Mouse (Mus musculus) myocyte (in vitro differentiated cells): ENCODE results near the gene Cd180. TPM values are rescaled to one million over a fixed set of nuclear protein-coding genes. Genes with fewer than 3 reads are reported as not detected.
"Not testable (repeated sequence)": the region's sequence is repeated elsewhere in the genome, so short reads cannot be mapped to it uniquely, and the experiment has no call there.

Experiments used
- H3K27me3 ChIP-seq: one replicate; pipeline ENCODE4 v1.6.1; 2011; ENCODE audit not compliant: control insufficient read depth, insufficient read depth, insufficient read length
- H3K36me3 ChIP-seq: one replicate; pipeline ENCODE4 v1.6.1; 2011; ENCODE audit not compliant: control insufficient read depth, insufficient read depth
- H3K4me2 ChIP-seq: one replicate; pipeline ENCODE4 v1.6.1; 2011; ENCODE audit warnings: low read depth, control low read depth
- H3K4me3 ChIP-seq: one replicate; pipeline ENCODE4 v1.5.1; 2011; ENCODE audit warnings: mild to moderate bottlenecking, control low read depth, moderate library complexity
- H3K79me2 ChIP-seq: one replicate; pipeline ENCODE4 v1.6.1; 2011; ENCODE audit not compliant: control insufficient read depth, insufficient read depth
- H3ac ChIP-seq: one replicate; pipeline ENCODE4 v1.6.1; 2011; ENCODE audit not compliant: control insufficient read depth, insufficient read length
- CEBPB ChIP-seq: IDR thresholded peaks from 2 replicates; pipeline ENCODE4 v1.6.1; 2011; ENCODE audit warnings: mild to moderate bottlenecking, moderate library complexity; ENCODE audit not compliant: poor library complexity, insufficient read depth, severe bottlenecking
- E2F4 ChIP-seq: IDR thresholded peaks from one replicate; pipeline ENCODE4 v1.6.1; 2011; ENCODE audit warnings: mild to moderate bottlenecking, control low read depth, moderate library complexity; ENCODE audit not compliant: insufficient read depth
- MAX ChIP-seq: IDR thresholded peaks from one replicate; pipeline ENCODE4 v1.6.1; 2011; ENCODE audit warnings: low read depth, mild to moderate bottlenecking, control low read depth
- MYOD1 ChIP-seq, 3 experiments: IDR thresholded peaks; one replicate each; pipeline ENCODE4 v1.6.1; 2011; ENCODE audit warnings: control low read depth in 2 of 3, low read depth in 2 of 3, mild to moderate bottlenecking in 2 of 3, moderate library complexity in 1 of 3; ENCODE audit not compliant: insufficient read length in 2 of 3, control insufficient read depth in 1 of 3
- MYOG ChIP-seq, 3 experiments: IDR thresholded peaks; one replicate each; pipeline ENCODE4 v1.6.1; 2011; ENCODE audit warnings: control low read depth in 2 of 3, low read depth in 2 of 3, mild to moderate bottlenecking in 2 of 3; ENCODE audit not compliant: insufficient read length in 2 of 3, control insufficient read depth in 1 of 3, insufficient read depth in 1 of 3
- POLR2A ChIP-seq: IDR thresholded peaks from one replicate; pipeline ENCODE4 v1.6.1; 2011; ENCODE audit warnings: low read depth, mild to moderate bottlenecking, control low read depth, moderate library complexity; ENCODE audit not compliant: insufficient read length
- POLR2AphosphoS2 ChIP-seq: IDR thresholded peaks from one replicate; pipeline ENCODE4 v1.6.1; 2011; ENCODE audit warnings: low read depth, control low read depth; ENCODE audit not compliant: insufficient read length
- REST ChIP-seq: IDR thresholded peaks from one replicate; pipeline ENCODE4 v1.6.1; 2011; ENCODE audit warnings: mild to moderate bottlenecking, control low read depth, moderate library complexity; ENCODE audit not compliant: insufficient read depth, insufficient read length
- TCF12 ChIP-seq: IDR thresholded peaks from one replicate; pipeline ENCODE4 v1.6.1; 2011; ENCODE audit warnings: mild to moderate bottlenecking, control low read depth; ENCODE audit not compliant: poor library complexity, insufficient read depth, severe bottlenecking
- TCF3 ChIP-seq: IDR thresholded peaks from one replicate; pipeline ENCODE4 v1.6.1; 2011; ENCODE audit warnings: low read depth, control low read depth; ENCODE audit not compliant: insufficient read length
- USF1 ChIP-seq: IDR thresholded peaks from one replicate; pipeline ENCODE4 v1.6.1; 2011; ENCODE audit warnings: low read depth, mild to moderate bottlenecking, control low read depth, moderate library complexity
- polyA plus RNA-seq: library from polyadenylated mRNA; unstranded; fragments of >200 nt; fragmentation: generic; extraction: Trizol; gene quantifications from one replicate; pipeline ENCODE4 v1.2.1, GENCODE M21; 2012; ENCODE audit warnings: missing spikeins

The Cd180 gene
- polyA plus RNA-seq, 1 experiment, result 0.14 TPM

DNA sequence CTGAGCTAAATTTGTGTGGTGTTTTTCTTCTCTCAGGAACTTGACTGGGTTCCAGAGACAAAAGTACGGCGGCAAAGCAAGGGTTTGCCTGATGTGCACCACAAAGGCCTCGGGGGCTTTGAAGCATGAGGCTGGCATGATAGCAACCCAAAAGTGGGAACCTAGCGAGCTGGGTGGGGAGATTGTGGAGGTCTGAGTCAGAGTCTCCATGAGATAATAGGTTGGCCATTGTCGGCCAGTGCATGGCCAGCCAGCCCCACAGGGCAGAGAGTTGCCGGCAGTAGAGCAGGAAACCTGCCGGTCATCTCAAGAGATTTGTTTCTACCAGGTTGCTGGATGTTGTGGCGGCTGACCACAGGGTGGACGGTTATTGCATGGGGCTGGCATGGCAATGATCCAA lies 25.5 kb upstream of the Cd180 start:
- no peak overlapping the region for H3K4me3 ChIP-seq
- no peak overlapping the region for H3ac ChIP-seq
- no peaks in the 10 kb centered on the region for H3K36me3 ChIP-seq
- TF ChIP-seq REST, result no peak
- no peak for TF ChIP-seq TCF12
- 0 out of 2 replicates have a peak, but pooled peaks have one; percentile 28 for TF ChIP-seq CEBPB
- no peaks in the 10 kb centered on the region for H3K79me2 ChIP-seq
- H3K4me2 ChIP-seq, result peak overlapping the region; percentile 36
- no peaks in the 10 kb centered on the region for H3K27me3 ChIP-seq

DNA sequence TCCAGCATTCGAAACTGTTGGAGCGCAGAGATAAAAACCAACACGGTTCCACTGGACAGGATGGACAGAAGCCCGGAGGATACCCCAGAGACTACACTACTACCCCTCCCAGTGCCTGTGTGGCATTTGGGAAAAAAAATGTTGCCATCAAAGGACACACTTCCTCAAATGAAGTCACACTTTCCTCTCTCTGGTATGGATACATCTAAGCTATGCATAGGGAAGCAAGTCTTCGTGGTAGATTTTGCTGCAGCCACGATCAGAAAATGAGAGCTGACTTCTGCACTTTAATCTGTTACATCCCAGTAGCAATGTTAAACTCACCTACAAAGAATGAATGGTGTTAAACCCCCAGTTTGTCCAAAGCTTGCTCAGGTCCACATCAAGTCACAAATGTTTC lies 24.4 kb upstream of the Cd180 start:
- H3K4me2 ChIP-seq, result peak overlapping the region; percentile 47
- no peaks in the 10 kb centered on the region for H3K27me3 ChIP-seq
- TF ChIP-seq POLR2A (no peak), CEBPB (no peak), MYOG (IDR thresholded peaks at IDR 0.05; ENCODE audit: control insufficient read depth in 1 of 3, insufficient read depth in 1 of 3, insufficient read length in 2 of 3, low read depth in 2 of 3) (no peak)

DNA sequence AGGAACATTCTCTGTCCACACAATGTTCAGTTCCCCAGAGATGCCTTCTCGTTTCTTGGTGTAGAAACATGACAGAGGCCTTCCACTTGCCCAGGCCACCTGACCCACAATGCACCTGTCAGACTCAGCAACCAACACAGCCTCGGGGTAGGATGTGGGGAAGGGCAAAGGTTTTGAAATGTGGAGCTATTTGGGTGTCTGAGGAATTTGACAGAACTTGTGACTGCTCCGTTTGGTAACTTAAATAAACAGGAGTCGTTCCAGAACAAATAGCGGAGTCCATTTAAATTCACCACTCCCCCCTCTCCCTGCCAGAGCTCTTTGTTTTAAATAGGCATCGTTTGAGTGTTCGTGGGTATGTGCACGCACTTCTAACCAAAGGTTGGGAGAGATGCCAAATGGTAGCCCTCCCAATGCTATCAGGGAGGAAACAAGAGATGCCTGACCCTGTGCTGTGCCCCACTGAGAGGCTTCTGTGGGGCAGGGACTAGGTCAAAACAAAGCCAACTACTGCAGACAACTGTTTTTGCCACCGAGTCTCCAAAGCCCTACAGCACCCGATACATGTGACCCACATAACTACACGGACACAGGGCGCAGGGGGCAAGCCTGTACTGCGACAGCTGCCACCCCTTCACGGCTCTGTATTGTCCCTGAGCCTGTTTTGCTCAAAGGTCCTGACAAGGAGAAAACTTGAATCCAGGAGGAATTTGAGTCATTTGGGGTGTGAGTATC lies 23.7 kb upstream of the Cd180 start:
- no peak overlapping the region for H3K4me3 ChIP-seq
- no peak for TF ChIP-seq MAX
- peak; percentile 45 for TF ChIP-seq TCF3
- TF ChIP-seq MYOG (IDR thresholded peaks at IDR 0.05; ENCODE audit: control insufficient read depth in 1 of 3, insufficient read depth in 1 of 3, insufficient read length in 2 of 3, low read depth in 2 of 3), result peak; percentile 50 to 91 (median 75)
- TF ChIP-seq USF1, result no peak
- TF ChIP-seq POLR2AphosphoS2, result no peak
- TF ChIP-seq REST, result no peak
- peak in 2 of 3 experiments; percentile 65 to 86 for TF ChIP-seq MYOD1 (IDR thresholded peaks at IDR 0.05; ENCODE audit: control insufficient read depth in 1 of 3, insufficient read length in 2 of 3, low read depth in 2 of 3)
- peak; percentile 21 for TF ChIP-seq TCF12
- peak; percentile 22; the same call in 1 of the 2 replicates for TF ChIP-seq CEBPB
- no peak for TF ChIP-seq E2F4
- TF ChIP-seq POLR2A, result no peak
- H3K36me3 ChIP-seq, result no peaks in the 10 kb centered on the region
- no peaks in the 10 kb centered on the region for H3K79me2 ChIP-seq
- H3ac ChIP-seq, result no peak overlapping the region
- no peaks in the 10 kb centered on the region for H3K27me3 ChIP-seq
- peak overlapping the region; percentile 47 for H3K4me2 ChIP-seq

More for the DNA sequence above, 24.4 kb upstream of the Cd180 start:
- H3K36me3 ChIP-seq, result no peaks in the 10 kb centered on the region
- H3ac ChIP-seq, result no peak overlapping the region
- H3K4me3 ChIP-seq, result no peak overlapping the region
- no peaks in the 10 kb centered on the region for H3K79me2 ChIP-seq

GRCm38 (mm10) chr13:102670503-102670902 lies 22.9 kb upstream of the Cd180 start:
- no peaks in the 10 kb centered on the region for H3K79me2 ChIP-seq
- no peaks in the 10 kb centered on the region for H3K36me3 ChIP-seq
- no peaks in the 10 kb centered on the region for H3K27me3 ChIP-seq
- H3ac ChIP-seq, result no peak overlapping the region
- peak overlapping the region; percentile 47 for H3K4me2 ChIP-seq
- peak; percentile 33 for TF ChIP-seq TCF12
- TF ChIP-seq USF1, result no peak
- TF ChIP-seq MYOD1 (IDR thresholded peaks at IDR 0.05; ENCODE audit: control insufficient read depth in 1 of 3, insufficient read length in 2 of 3, low read depth in 2 of 3), result peak in 2 of 3 experiments; percentile 62 to 70
- TF ChIP-seq MYOG (IDR thresholded peaks at IDR 0.05; ENCODE audit: control insufficient read depth in 1 of 3, insufficient read depth in 1 of 3, insufficient read length in 2 of 3, low read depth in 2 of 3), result peak; percentile 17 to 60 (median 39)
- no peak overlapping the region for H3K4me3 ChIP-seq

DNA sequence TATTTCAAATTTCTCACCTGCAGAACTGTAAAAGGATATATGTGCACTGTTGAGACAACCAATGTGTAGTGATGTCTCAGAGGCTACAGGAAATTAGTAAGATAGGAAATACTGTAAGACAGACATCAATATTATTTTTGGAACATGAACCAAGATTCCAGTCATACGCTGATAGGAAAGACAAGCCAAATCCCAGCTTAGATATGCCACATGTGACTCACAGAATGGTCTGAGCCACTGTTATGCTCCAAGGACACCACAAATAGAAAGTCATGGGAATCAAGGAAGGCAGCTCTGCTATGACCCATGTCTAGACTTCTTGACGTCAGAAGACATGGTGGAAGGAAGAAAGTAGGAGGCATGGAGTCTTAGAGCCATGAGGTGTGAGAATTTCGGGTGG lies 19.3 kb upstream of the Cd180 start:
- Histone ChIP-seq H3K27me3 (no peaks in the 10 kb centered on the region), H3K79me2 (no peaks in the 10 kb centered on the region), H3K36me3 (no peaks in the 10 kb centered on the region), H3K4me2 (peak overlapping the region; percentile 21), H3ac (no peak overlapping the region), H3K4me3 (no peak overlapping the region)
- TF ChIP-seq POLR2A (no peak), USF1 (peak; percentile 58), MYOD1 (IDR thresholded peaks at IDR 0.05; ENCODE audit: control insufficient read depth in 1 of 3, insufficient read length in 2 of 3, low read depth in 2 of 3) (no peak)

DNA sequence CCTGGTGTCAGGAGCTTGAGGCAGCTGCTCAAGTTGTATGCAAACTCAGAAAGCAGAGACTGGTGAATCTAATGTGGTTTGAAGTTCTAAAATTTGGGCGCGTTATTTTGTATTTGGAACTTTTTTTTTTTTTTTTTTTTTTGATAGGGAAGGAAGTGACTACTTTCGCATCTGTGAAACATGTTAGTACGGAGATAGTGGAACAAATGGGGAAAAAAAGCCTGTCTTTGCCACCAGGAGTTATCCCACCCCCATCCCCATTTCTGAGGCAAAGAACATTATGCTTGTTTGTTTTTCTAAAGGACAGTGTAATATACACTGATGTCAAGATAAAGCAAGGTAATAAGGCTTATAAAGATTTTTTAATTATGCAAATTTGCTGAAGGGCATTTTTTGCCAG lies 15.8 kb upstream of the Cd180 start:
- H3K79me2 ChIP-seq, H3K4me3 ChIP-seq, H3ac ChIP-seq, H3K27me3 ChIP-seq, H3K36me3 ChIP-seq, H3K4me2 ChIP-seq: not testable (repeated sequence)
